Mouse (Mus musculus) urinary bladder, postnatal 14 days (tissue): ENCODE data around the gene Acadsb.
"Not testable (repeated sequence)": the region's sequence is repeated elsewhere in the genome, so short reads cannot be mapped to it uniquely, and the experiment has no call there.

Source experiments
- DNase-seq: peaks from one replicate; pipeline ENCODE4 v3.0.0; 2021; ENCODE audit warnings: low spot score

Acadsb gene

GRCm38 (mm10) chr7:131410416-131411058 lies at the start of gene Acadsb, which contains the start of gene Ikzf5:
Gene Acadsb, plus strand, starts transcription at chr7:131410601.
Gene Ikzf5, minus strand, starts transcription at chr7:131410521.
- DNase-seq: peak; percentile 100

GRCm38 (mm10) chr7:131362269-131362614 lies 48.2 kb upstream of the Acadsb start:
- DNase-seq: no peak

- peak; percentile 96 for DNase-seq
Measured at GRCm38 (mm10) chr7:131362615-131363300, 47.6 kb upstream of the Acadsb start, which contains the start of gene 2310057M21Rik. Gene 2310057M21Rik, minus strand, starts transcription at chr7:131362759.

GRCm38 (mm10) chr7:131364131-131364530 lies 46.3 kb upstream of the Acadsb start:
- no peak for DNase-seq

GRCm38 (mm10) chr7:131370648-131371469 lies 39.5 kb upstream of the Acadsb start, which contains the start of gene Pstk:
Gene Pstk, plus strand, starts transcription at chr7:131371141.
- peak; percentile 87 for DNase-seq

GRCm38 (mm10) chr7:131371470-131371860 lies 38.9 kb upstream of the Acadsb start:
- DNase-seq: no peak

- no peak for DNase-seq
Measured at GRCm38 (mm10) chr7:131371880-131372651, 38.3 kb upstream of the Acadsb start.

- DNase-seq: not testable (repeated sequence)
Measured at GRCm38 (mm10) chr7:131391761-131392160, 18.6 kb upstream of the Acadsb start.

GRCm38 (mm10) chr7:131409321-131409987 lies 947 bp upstream of the Acadsb start:
- no peak for DNase-seq

GRCm38 (mm10) chr7:131409988-131410385 lies 414 bp upstream of the Acadsb start:
- no peak for DNase-seq

- peak; percentile 8 for DNase-seq
Measured at GRCm38 (mm10) chr7:131411221-131411940, 980 bp downstream of the Acadsb start.

- no peak for DNase-seq
Measured at GRCm38 (mm10) chr7:131411941-131412270, 1.5 kb downstream of the Acadsb start.

GRCm38 (mm10) chr7:131416742-131417141 lies 6.3 kb downstream of the Acadsb start:
- DNase-seq: not testable (repeated sequence)

- no peak for DNase-seq
Measured at GRCm38 (mm10) chr7:131417605-131418004, 7.2 kb downstream of the Acadsb start.

GRCm38 (mm10) chr7:131424912-131425311 lies 14.5 kb downstream of the Acadsb start:
- DNase-seq: no peak

- DNase-seq: no peak
Measured at GRCm38 (mm10) chr7:131427331-131427730, 16.9 kb downstream of the Acadsb start.

- no peak for DNase-seq
Measured at GRCm38 (mm10) chr7:131432244-131432643, 21.8 kb downstream of the Acadsb start.

GRCm38 (mm10) chr7:131434276-131434675 lies 23.9 kb downstream of the Acadsb start:
- no peak for DNase-seq

GRCm38 (mm10) chr7:131437051-131437450 lies 26.6 kb downstream of the Acadsb start:
- no peak for DNase-seq

GRCm38 (mm10) chr7:131456714-131457113 lies 46.3 kb downstream of the Acadsb start:
- DNase-seq: no peak

- DNase-seq: no peak
Measured at GRCm38 (mm10) chr7:131465117-131465601, 54.8 kb downstream of the Acadsb start.
